Mouse (Mus musculus) embryonic facial prominence, embryonic 14.5 days (tissue): ENCODE data around the gene Gm42906. TPM values are rescaled to one million over a fixed set of nuclear protein-coding genes. Genes with fewer than 3 reads are reported as not detected.

Experiments
- ATAC-seq: fragments of 200-750 bp; cut with Nextera tagmentation; 2 replicates; pipeline ENCODE4 v1.8.0; 2017; ENCODE audit warnings: low read depth, moderate number of reproducible peaks, moderate TSS enrichment
- DNase-seq: peaks from one replicate; pipeline ENCODE4 v3.0.0-alpha.2; 2015; ENCODE audit warnings: low spot score
- H3K27ac ChIP-seq: fragments of 300-500 bp; sonication (generic); replicated peaks from 2 replicates; pipeline ENCODE4 v1.5.1; 2014; ENCODE audit warnings: low read depth, mild to moderate bottlenecking, low read length, moderate library complexity
- H3K27me3 ChIP-seq: fragments of 300-500 bp; sonication (generic); replicated peaks from 2 replicates; pipeline ENCODE4 v1.6.1; 2014; ENCODE audit warnings: low read length; ENCODE audit not compliant: control insufficient read depth, insufficient read depth
- H3K36me3 ChIP-seq: fragments of 300-500 bp; sonication (generic); 2 replicates; pipeline ENCODE4 v1.6.1; 2014; ENCODE audit warnings: low read length, mixed read lengths; ENCODE audit not compliant: control insufficient read depth, insufficient read depth
- H3K4me1 ChIP-seq: fragments of 300-500 bp; sonication (generic); 2 replicates; pipeline ENCODE4 v1.6.1; 2014; ENCODE audit warnings: antibody characterized with exemption, low read length; ENCODE audit not compliant: control insufficient read depth, insufficient read depth
- H3K4me2 ChIP-seq: fragments of 300-500 bp; sonication (generic); 2 replicates; pipeline ENCODE4 v1.6.1; 2014; ENCODE audit warnings: low read depth, mild to moderate bottlenecking, low read length, moderate library complexity, mixed read lengths
- H3K4me3 ChIP-seq: fragments of 300-500 bp; sonication (generic); 2 replicates; pipeline ENCODE4 v1.5.1; 2014; ENCODE audit warnings: low read depth, mild to moderate bottlenecking, low read length
- H3K9ac ChIP-seq: fragments of 300-500 bp; sonication (generic); 2 replicates; pipeline ENCODE4 v1.6.1; 2014; ENCODE audit warnings: low read depth, mild to moderate bottlenecking, low read length, moderate library complexity, mixed read lengths
- H3K9me3 ChIP-seq: fragments of 300-500 bp; sonication (generic); 2 replicates; pipeline ENCODE4 v1.6.1; 2016; ENCODE audit warnings: low read length; ENCODE audit not compliant: control insufficient read depth
- WGBS: fragments of 180-500 bp; shearing (Covaris S2); extraction: QIAGEN DNeasy Blood & Tissue Kit; methylation state at CpG from one replicate; pipeline ENCODE4 v1.1.7; 2014; 5-methylcytosine and 5-hydroxymethylcytosine counted together
- polyA plus RNA-seq: library from polyadenylated mRNA; unstranded; fragments of >200 nt; fragmentation: Nextera tagmentation; extraction: Ambion mirVana; gene quantifications from 2 replicates; pipeline ENCODE4 v1.2.1, GENCODE M21; 2014

The Gm42906 gene
- polyA plus RNA-seq, 1 experiment from 2014 or later, result not detected

DNA sequence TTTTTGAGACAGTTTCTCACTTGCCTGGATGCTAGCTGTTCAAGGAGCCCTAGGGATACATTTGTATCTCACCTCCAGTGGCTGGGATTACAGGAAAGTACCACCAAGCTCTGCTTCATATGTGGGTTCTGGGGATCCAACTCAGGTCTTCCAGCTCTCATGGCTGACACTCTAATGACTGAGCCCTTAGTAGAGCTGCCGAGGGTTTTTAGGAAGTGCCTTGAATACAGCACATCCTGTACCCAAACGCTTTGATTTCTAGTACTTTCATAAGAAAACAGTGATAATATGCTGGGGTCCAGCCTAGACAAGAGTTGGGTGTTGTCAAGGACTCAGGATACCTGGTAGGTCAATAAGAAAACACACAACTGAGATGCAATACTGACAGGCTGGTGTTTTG is 217.9 kb downstream of the Gm42906 start:
- no peaks in the 10 kb centered on the region for H3K4me1 ChIP-seq
- WGBS, result 82% methylated on average over 2 of the region's 2 CpGs
- H3K9ac ChIP-seq, result no peak overlapping the region
- H3K36me3 ChIP-seq, result no peaks in the 10 kb centered on the region
- DNase-seq (no peak), ATAC-seq (no peak)
- no peak overlapping the region for H3K4me3 ChIP-seq
- H3K9me3 ChIP-seq, result no peaks in the 10 kb centered on the region
- no peak overlapping the region for H3K27ac ChIP-seq
- H3K27me3 ChIP-seq, result no peaks in the 10 kb centered on the region
- H3K4me2 ChIP-seq, result no peak overlapping the region

DNA sequence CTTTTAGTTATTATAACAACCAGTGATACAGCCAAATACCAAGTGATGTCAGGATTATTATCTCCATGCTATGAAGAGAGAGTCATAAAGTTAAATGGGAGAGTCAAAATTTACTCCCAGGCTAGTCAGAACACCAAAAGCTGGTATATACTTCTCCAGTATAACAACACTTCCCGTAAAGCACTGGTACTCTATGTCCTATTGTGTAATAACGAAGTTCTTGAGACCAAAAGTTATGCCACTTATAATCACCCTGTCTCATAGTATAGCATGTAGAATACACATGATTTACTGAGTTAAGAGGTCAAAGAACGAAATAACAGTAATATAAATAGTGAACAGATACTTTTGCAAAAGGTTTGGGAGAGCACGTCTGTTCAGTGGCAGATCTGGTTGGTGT is 222.9 kb downstream of the Gm42906 start:
- H3K27ac ChIP-seq, result no peak overlapping the region
- H3K4me2 ChIP-seq, result no peak overlapping the region
- no peak overlapping the region for H3K4me3 ChIP-seq
- H3K4me1 ChIP-seq, result peaks cover 7% of the 10 kb centered on the region; the same call in 1 of the 2 replicates
- H3K36me3 ChIP-seq, result no peaks in the 10 kb centered on the region
- no peaks in the 10 kb centered on the region for H3K9me3 ChIP-seq
- no peaks in the 10 kb centered on the region for H3K27me3 ChIP-seq
- ATAC-seq (no peak), DNase-seq (no peak)
- WGBS, result 89% methylated on average over 4 of the region's 4 CpGs
- H3K9ac ChIP-seq, result no peak overlapping the region

GRCm38 (mm10) chr5:151202925-151203324 is 225.0 kb downstream of the Gm42906 start:
- H3K9ac ChIP-seq, result no peak overlapping the region
- no peak overlapping the region for H3K4me2 ChIP-seq
- H3K36me3 ChIP-seq, result no peaks in the 10 kb centered on the region
- no peaks in the 10 kb centered on the region for H3K9me3 ChIP-seq
- no peaks in the 10 kb centered on the region for H3K27me3 ChIP-seq
- H3K4me3 ChIP-seq, result no peak overlapping the region
- ATAC-seq (peak; percentile 55; the same call in 1 of the 2 replicates), DNase-seq (peak; percentile 77)
- H3K4me1 ChIP-seq, result peaks cover 7% of the 10 kb centered on the region; the same call in 1 of the 2 replicates
- 38% methylated on average over 5 of the region's 5 CpGs for WGBS
- no peak overlapping the region for H3K27ac ChIP-seq

GRCm38 (mm10) chr5:151201220-151201619 is 226.7 kb downstream of the Gm42906 start:
- ATAC-seq (no peak), DNase-seq (no peak)
- Histone ChIP-seq H3K4me2 (no peak overlapping the region), H3K4me3 (no peak overlapping the region), H3K27ac (no peak overlapping the region), H3K9me3 (no peaks in the 10 kb centered on the region), H3K9ac (no peak overlapping the region), H3K4me1 (peaks cover 7% of the 10 kb centered on the region; the same call in 1 of the 2 replicates), H3K36me3 (no peaks in the 10 kb centered on the region), H3K27me3 (no peaks in the 10 kb centered on the region)
- 46% methylated on average over 3 of the region's 3 CpGs for WGBS

DNA sequence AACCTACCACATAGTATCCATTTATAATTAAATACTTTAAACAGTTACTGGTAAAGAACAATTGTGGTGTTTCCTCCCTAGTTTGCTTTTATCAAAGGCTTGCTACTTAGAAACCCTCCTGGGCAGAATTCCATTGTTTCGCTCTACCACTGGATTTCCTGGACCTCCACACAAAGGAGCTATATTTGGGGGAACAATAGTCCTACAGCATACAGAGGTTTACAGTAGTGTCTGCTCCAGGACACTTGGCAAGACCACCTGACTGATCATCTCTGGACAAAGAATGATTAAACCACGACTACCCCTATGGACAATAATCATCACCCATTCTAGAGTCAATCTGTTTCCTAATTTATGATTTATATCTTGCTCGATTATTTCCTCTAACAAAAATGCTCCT is 228.7 kb downstream of the Gm42906 start:
- Histone ChIP-seq H3K4me1 (peaks cover 7% of the 10 kb centered on the region; the same call in 1 of the 2 replicates), H3K4me3 (no peak overlapping the region), H3K27ac (no peak overlapping the region), H3K4me2 (no peak overlapping the region), H3K27me3 (no peaks in the 10 kb centered on the region), H3K36me3 (no peaks in the 10 kb centered on the region), H3K9ac (no peak overlapping the region), H3K9me3 (no peaks in the 10 kb centered on the region)
- ATAC-seq (no peak), DNase-seq (no peak)
- 84% methylated on average over 3 of the region's 3 CpGs for WGBS

- H3K4me3 ChIP-seq, result no peak overlapping the region
- ATAC-seq, result no peak
- no peaks in the 10 kb centered on the region for H3K36me3 ChIP-seq
- H3K9me3 ChIP-seq, result no peaks in the 10 kb centered on the region
- no peak overlapping the region for H3K27ac ChIP-seq
- H3K27me3 ChIP-seq, result no peaks in the 10 kb centered on the region
- H3K9ac ChIP-seq, result no peak overlapping the region
- DNase-seq, result no peak
- 70% methylated on average over 13 of the region's 13 CpGs for WGBS
- H3K4me2 ChIP-seq, result no peak overlapping the region
- peaks cover 3% of the 10 kb centered on the region; the same call in 1 of the 2 replicates for H3K4me1 ChIP-seq
Measured at GRCm38 (mm10) chr5:151196603-151197272, 231.2 kb downstream of the Gm42906 start.

DNA sequence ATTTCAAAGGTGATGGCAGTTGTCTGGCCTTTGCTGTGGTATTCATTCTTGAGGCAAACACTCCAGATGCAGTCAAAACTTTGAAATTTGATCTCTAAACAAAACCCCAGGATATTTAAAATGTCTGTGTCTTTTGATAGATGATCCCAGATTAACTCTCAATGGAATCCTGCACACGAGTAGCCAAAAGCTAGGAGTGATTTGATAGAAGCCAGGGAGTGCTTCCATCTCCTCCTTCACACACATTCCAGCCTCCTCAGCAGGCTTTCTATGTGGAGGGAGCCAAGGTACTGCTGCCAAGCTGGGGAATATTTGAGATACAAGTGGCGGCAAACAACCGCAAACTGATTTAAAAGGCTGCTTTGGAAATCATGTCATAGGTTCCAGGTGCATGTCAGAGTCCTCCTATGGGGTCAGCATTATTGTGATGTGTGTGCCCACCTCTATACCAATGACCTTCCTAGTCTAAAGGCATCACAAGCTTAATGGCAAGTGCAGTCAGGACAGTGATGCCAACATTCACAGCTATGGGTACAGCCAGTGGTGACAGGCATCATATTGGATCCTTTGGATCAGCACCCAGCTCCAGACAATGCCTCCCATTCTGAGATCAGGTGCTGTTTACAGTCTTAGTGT is 234.0 kb downstream of the Gm42906 start:
- Histone ChIP-seq H3K9ac (no peak overlapping the region), H3K4me1 (peaks cover 11% of the 10 kb centered on the region; the same call in 1 of the 2 replicates), H3K4me3 (no peak overlapping the region), H3K27me3 (no peaks in the 10 kb centered on the region), H3K27ac (no peak overlapping the region), H3K9me3 (no peaks in the 10 kb centered on the region), H3K36me3 (no peaks in the 10 kb centered on the region), H3K4me2 (no peak overlapping the region)
- WGBS, result 61% methylated on average over 3 of the region's 3 CpGs
- DNase-seq (no peak), ATAC-seq (no peak)

GRCm38 (mm10) chr5:151192266-151192665 is 235.7 kb downstream of the Gm42906 start:
- Histone ChIP-seq H3K4me1 (peaks cover 11% of the 10 kb centered on the region; the same call in 1 of the 2 replicates), H3K4me3 (no peak overlapping the region), H3K9ac (no peak overlapping the region), H3K4me2 (no peak overlapping the region), H3K27me3 (no peaks in the 10 kb centered on the region), H3K9me3 (no peaks in the 10 kb centered on the region), H3K27ac (no peak overlapping the region), H3K36me3 (no peaks in the 10 kb centered on the region)
- ATAC-seq (no peak), DNase-seq (no peak)
- WGBS, result 82% methylated on average over 2 of the region's 2 CpGs
